Comparison of ENCODE assay signal across 11 mouse cellular contexts in the genomic region with DNA sequence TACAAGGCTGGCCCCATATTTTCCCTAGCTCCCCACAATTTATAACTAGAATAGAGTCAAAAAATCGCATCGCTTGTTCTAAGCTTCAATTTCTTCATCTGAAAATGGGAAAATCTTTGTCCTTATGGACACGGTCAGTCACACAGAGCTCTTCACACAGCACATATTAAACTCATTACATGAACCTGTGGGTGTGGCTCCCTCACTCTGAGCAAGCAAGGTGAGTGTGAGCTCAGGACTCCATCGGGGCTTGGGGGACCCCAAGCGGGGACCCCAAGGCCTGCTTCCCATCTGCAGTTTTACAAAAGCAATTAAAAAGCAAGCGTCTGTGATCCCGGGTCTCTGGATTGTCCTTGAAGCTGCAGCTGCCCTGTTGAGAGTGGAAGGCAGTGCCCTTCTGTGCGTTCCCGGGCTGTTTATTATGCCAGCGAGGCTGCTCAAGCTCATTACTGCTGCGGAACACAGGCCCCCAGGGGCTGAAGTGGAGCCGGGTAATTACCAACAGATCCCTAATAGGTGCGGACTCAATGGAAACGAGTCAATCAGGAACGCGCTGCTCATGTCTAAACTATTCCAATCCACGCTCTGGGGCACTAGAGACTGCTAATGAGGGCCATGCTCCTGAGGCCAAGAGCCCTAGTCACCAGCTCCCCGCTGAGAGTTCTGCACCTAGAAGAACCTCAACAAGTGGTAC.
DNase-seq lines count a peak whose midpoint lies in the region; ATAC-seq and TF ChIP-seq lines count a peak whose summit lies in the region.
"Had no signal": no experiment of that assay in that cellular context is flagged by ENCODE, and none has a peak within 500 bp of the region (broad histone marks: within the 10 kb centered on the region; RNA-seq: fewer than 3 reads in every experiment).

No protein-coding gene starts in this region.

- TF ChIP-seq CTCF in hindbrain, postnatal 0 days (IDR thresholded peaks at IDR 0.05; ENCODE audit: low read depth), result no peak

- peak overlapping the region; percentile 13 for H3K4me2 ChIP-seq in hindbrain, postnatal 0 days (ENCODE audit: low read depth, low read length)

- 44% methylated on average over 18 of the region's 18 CpGs for WGBS in hindbrain, postnatal 0 days

- no peaks in the 10 kb centered on the region for H3K4me1 ChIP-seq in hindbrain, postnatal 0 days (ENCODE audit: insufficient read depth, low read length)

- H3K36me3 ChIP-seq in hindbrain, postnatal 0 days (ENCODE audit: insufficient read depth, low read length), result no peaks in the 10 kb centered on the region

- H3K9ac ChIP-seq in hindbrain, postnatal 0 days (replicated peaks; ENCODE audit: low read length), result no peak overlapping the region

- H3K9me3 ChIP-seq in hindbrain, postnatal 0 days (ENCODE audit: low read length), result no peaks in the 10 kb centered on the region

- H3K27ac ChIP-seq in hindbrain, postnatal 0 days, result no peak overlapping the region

- ATAC-seq in hindbrain, postnatal 0 days, result peak; percentile 73; the same call in 1 of the 2 replicates

- H3K4me3 ChIP-seq in hindbrain, postnatal 0 days (ENCODE audit: low read length), result no peak overlapping the region
- H3K4me3 ChIP-seq: erythroblast, embryonic 14.5 days; myocyte had no signal

- DNase-seq in adrenal gland, adult 2 months, result peak; percentile 20
- DNase-seq in adrenal gland, postnatal 4 days (ENCODE audit: low spot score in 2 of 2), result no peak
- DNase-seq in embryo, embryonic 11.5 days (ENCODE audit: low read depth, low spot score), result peak; percentile 20
- peak; percentile 55 for DNase-seq in hindbrain, postnatal 0 days (ENCODE audit: low spot score)
- peak; percentile 32 for DNase-seq in mesoderm, embryonic 11.5 days (ENCODE audit: low read depth, low spot score)
- no peak for DNase-seq in lung, postnatal 4 days
- DNase-seq in thymus, postnatal 10 days (ENCODE audit: low spot score in 2 of 2), result no peak
- DNase-seq in cerebellum, adult 11 months, result no peak
- DNase-seq: thymus, postnatal 4 days had no signal

- no peaks in the 10 kb centered on the region for H3K27me3 ChIP-seq in hindbrain, postnatal 0 days (ENCODE audit: insufficient read depth, low read length)

Comparison
In these comparisons a context has a peak if more than half of its experiments do, and no peak if none do; other contexts are left out.
1. DNase-seq: peak in adrenal gland, adult 2 months (single experiment), embryo, embryonic 11.5 days (single experiment), hindbrain, postnatal 0 days (single experiment) and mesoderm, embryonic 11.5 days (single experiment); none in adrenal gland, postnatal 4 days (0 of 2), lung, postnatal 4 days (0 of 2), thymus, postnatal 10 days (0 of 2) and cerebellum, adult 11 months (single experiment).